In the genomic region with DNA sequence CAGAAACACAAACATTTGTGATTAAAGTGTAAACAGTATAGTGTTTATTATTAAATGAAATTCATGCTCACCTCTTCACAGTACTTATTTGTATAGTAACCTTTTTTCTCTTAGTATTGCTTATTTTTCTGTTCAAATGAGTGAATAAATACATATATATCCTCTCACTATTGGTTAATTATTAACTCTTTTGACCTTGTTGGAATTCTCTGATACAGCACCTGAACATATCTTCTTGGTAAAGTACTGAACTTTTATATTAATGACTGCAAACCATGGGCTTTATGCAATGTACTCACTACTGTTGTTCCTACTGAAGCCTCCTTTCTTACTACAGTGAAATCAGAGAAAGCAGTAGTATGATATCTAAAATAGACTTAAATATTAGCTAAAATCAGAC, we compare ENCODE assay signal across 31 mouse cellular contexts. TPM values are rescaled to one million over a fixed set of nuclear protein-coding genes. Genes with fewer than 3 reads are reported as not detected.
DNase-seq lines count a peak whose midpoint lies in the region; ATAC-seq and TF ChIP-seq lines count a peak whose summit lies in the region.
"Had no signal": no experiment of that assay in that cellular context is flagged by ENCODE, and none has a peak within 500 bp of the region (broad histone marks: within the 10 kb centered on the region; RNA-seq: fewer than 3 reads in every experiment).

No protein-coding gene starts in this region.

- no peak overlapping the region for H3K4me3 ChIP-seq in stomach, embryonic 14.5 days (ENCODE audit: low read depth, low read length)
- H3K4me3 ChIP-seq in stomach, postnatal 0 days (ENCODE audit: low read depth, low read length) = no peak overlapping the region
- no peak overlapping the region for H3K4me3 ChIP-seq in intestine, embryonic 16.5 days (ENCODE audit: low read length)
- H3K4me3 ChIP-seq in stomach, embryonic 15.5 days (replicated peaks) = no peak overlapping the region
- H3K4me3 ChIP-seq in forebrain, embryonic 13.5 days = no peak overlapping the region
- H3K4me3 ChIP-seq: embryonic facial prominence, embryonic 13.5 days; embryonic facial prominence, embryonic 15.5 days; erythroblast, embryonic 14.5 days; forebrain, embryonic 10.5 days; forebrain, embryonic 12.5 days; forebrain, embryonic 15.5 days had no signal

- no peak overlapping the region for H3K9ac ChIP-seq in stomach, embryonic 14.5 days (replicated peaks; ENCODE audit: low read depth, low read length)
- H3K9ac ChIP-seq in stomach, postnatal 0 days (ENCODE audit: low read length) = no peak overlapping the region
- no peak overlapping the region for H3K9ac ChIP-seq in intestine, embryonic 16.5 days (ENCODE audit: low read depth, low read length)
- H3K9ac ChIP-seq in stomach, embryonic 15.5 days = no peak overlapping the region
- H3K9ac ChIP-seq in forebrain, embryonic 13.5 days = no peak overlapping the region
- H3K9ac ChIP-seq: embryonic facial prominence, embryonic 13.5 days; embryonic facial prominence, embryonic 15.5 days; forebrain, embryonic 12.5 days; forebrain, embryonic 15.5 days; forebrain, postnatal 0 days had no signal

- ATAC-seq in stomach, embryonic 14.5 days (ENCODE audit: insufficient number of reproducible peaks, insufficient read depth, low FRiP score, low read depth) = peak; percentile 42; the same call in 1 of the 2 replicates
- ATAC-seq in stomach, postnatal 0 days (ENCODE audit: low FRiP score, low TSS enrichment) = no peak
- peak; percentile 83 for ATAC-seq in intestine, embryonic 16.5 days
- peak; percentile 66 for ATAC-seq in stomach, embryonic 15.5 days (ENCODE audit: insufficient read depth, low FRiP score, low read depth)
- no peak for ATAC-seq in forebrain, embryonic 13.5 days
- ATAC-seq in activated CD4-positive, CD25-positive, alpha-beta regulatory T cell, adult 4 months = no peak
- ATAC-seq: forebrain, embryonic 15.5 days; forebrain, postnatal 0 days had no signal

- no peaks in the 10 kb centered on the region for H3K4me1 ChIP-seq in stomach, embryonic 14.5 days (ENCODE audit: control insufficient read depth, insufficient read depth, low read length)
- no peaks in the 10 kb centered on the region for H3K4me1 ChIP-seq in stomach, postnatal 0 days (replicated peaks; ENCODE audit: control insufficient read depth, insufficient read depth)
- no peaks in the 10 kb centered on the region for H3K4me1 ChIP-seq in intestine, embryonic 16.5 days (ENCODE audit: control insufficient read depth, insufficient read depth, low read length)
- H3K4me1 ChIP-seq in stomach, embryonic 15.5 days = no peaks in the 10 kb centered on the region
- no peaks in the 10 kb centered on the region for H3K4me1 ChIP-seq in forebrain, embryonic 13.5 days
- H3K4me1 ChIP-seq: embryonic facial prominence, embryonic 13.5 days; embryonic facial prominence, embryonic 15.5 days; forebrain, embryonic 10.5 days; forebrain, embryonic 12.5 days; forebrain, embryonic 15.5 days had no signal

- no peak for DNase-seq in stomach, postnatal 0 days (ENCODE audit: low spot score)
- DNase-seq in heart, adult 18-20 months = no peak
- DNase-seq: adrenal gland, adult 2 months; adrenal gland, postnatal 10 days; adrenal gland, postnatal 25 days; cerebellum, adult 11 months; cerebellum, adult 18-20 months; cerebellum, adult 8-10 months; cerebellum, adult 9-11 months; cerebellum, postnatal 14 days; cerebellum, postnatal 36 days; embryo, embryonic 11 days; forebrain, postnatal 0 days had no signal

- H3K27me3 ChIP-seq in stomach, embryonic 14.5 days (ENCODE audit: control insufficient read depth, insufficient read depth, low read length) = no peaks in the 10 kb centered on the region
- no peaks in the 10 kb centered on the region for H3K27me3 ChIP-seq in stomach, postnatal 0 days (ENCODE audit: control insufficient read depth, insufficient read depth, low read length)
- H3K27me3 ChIP-seq in intestine, embryonic 16.5 days (replicated peaks; ENCODE audit: control insufficient read depth, insufficient read depth, low read length) = no peaks in the 10 kb centered on the region
- no peaks in the 10 kb centered on the region for H3K27me3 ChIP-seq in stomach, embryonic 15.5 days (replicated peaks)
- H3K27me3 ChIP-seq in forebrain, embryonic 13.5 days = no peaks in the 10 kb centered on the region
- H3K27me3 ChIP-seq: embryonic facial prominence, embryonic 13.5 days; embryonic facial prominence, embryonic 15.5 days; forebrain, embryonic 12.5 days; forebrain, embryonic 15.5 days had no signal

- no peak overlapping the region for H3K27ac ChIP-seq in stomach, embryonic 14.5 days (ENCODE audit: low read length)
- H3K27ac ChIP-seq in stomach, postnatal 0 days (replicated peaks) = no peak overlapping the region
- H3K27ac ChIP-seq in intestine, embryonic 16.5 days (ENCODE audit: low read length) = no peak overlapping the region
- H3K27ac ChIP-seq in stomach, embryonic 15.5 days = no peak overlapping the region
- no peak overlapping the region for H3K27ac ChIP-seq in forebrain, embryonic 13.5 days
- H3K27ac ChIP-seq: embryonic facial prominence, embryonic 13.5 days; embryonic facial prominence, embryonic 15.5 days; forebrain, embryonic 10.5 days; forebrain, embryonic 12.5 days; forebrain, embryonic 15.5 days had no signal

- no peak for TF ChIP-seq CTCF in stomach, postnatal 0 days (IDR thresholded peaks at IDR 0.05; ENCODE audit: low read depth)

- no peak overlapping the region for H3K4me2 ChIP-seq in stomach, embryonic 14.5 days (replicated peaks; ENCODE audit: low read depth, low read length)
- H3K4me2 ChIP-seq in stomach, postnatal 0 days (replicated peaks; ENCODE audit: low read depth) = no peak overlapping the region
- no peak overlapping the region for H3K4me2 ChIP-seq in intestine, embryonic 16.5 days (ENCODE audit: low read depth, low read length)
- H3K4me2 ChIP-seq in stomach, embryonic 15.5 days = no peak overlapping the region
- H3K4me2 ChIP-seq in forebrain, embryonic 13.5 days = no peak overlapping the region
- H3K4me2 ChIP-seq: embryonic facial prominence, embryonic 13.5 days; embryonic facial prominence, embryonic 15.5 days; forebrain, embryonic 12.5 days; forebrain, embryonic 15.5 days had no signal

- TF ChIP-seq EP300 in stomach, postnatal 0 days (optimal IDR thresholded peaks at IDR 0.05) = no peak

- H3K9me3 ChIP-seq in stomach, embryonic 14.5 days (ENCODE audit: control insufficient read depth, low read depth, low read length) = no peaks in the 10 kb centered on the region
- H3K9me3 ChIP-seq in stomach, postnatal 0 days (ENCODE audit: control insufficient read depth, low read length) = no peaks in the 10 kb centered on the region
- H3K9me3 ChIP-seq in intestine, embryonic 16.5 days (ENCODE audit: control insufficient read depth, low read length) = no peaks in the 10 kb centered on the region
- H3K9me3 ChIP-seq in stomach, embryonic 15.5 days = no peaks in the 10 kb centered on the region
- H3K9me3 ChIP-seq in forebrain, embryonic 13.5 days (replicated peaks) = no peaks in the 10 kb centered on the region
- H3K9me3 ChIP-seq: embryonic facial prominence, embryonic 13.5 days; embryonic facial prominence, embryonic 15.5 days; forebrain, embryonic 10.5 days; forebrain, embryonic 12.5 days; forebrain, embryonic 15.5 days had no signal

- no peaks in the 10 kb centered on the region for H3K36me3 ChIP-seq in stomach, embryonic 14.5 days (ENCODE audit: control insufficient read depth, insufficient read depth, low read length)
- no peaks in the 10 kb centered on the region for H3K36me3 ChIP-seq in stomach, postnatal 0 days (ENCODE audit: control insufficient read depth, insufficient read depth, low read length)
- no peaks in the 10 kb centered on the region for H3K36me3 ChIP-seq in intestine, embryonic 16.5 days (ENCODE audit: control insufficient read depth, insufficient read depth, low read length)
- no peaks in the 10 kb centered on the region for H3K36me3 ChIP-seq in stomach, embryonic 15.5 days
- H3K36me3 ChIP-seq in forebrain, embryonic 13.5 days (ENCODE audit: poor library complexity, severe bottlenecking) = no peaks in the 10 kb centered on the region
- H3K36me3 ChIP-seq: embryonic facial prominence, embryonic 13.5 days; embryonic facial prominence, embryonic 15.5 days; forebrain, embryonic 10.5 days; forebrain, embryonic 12.5 days; forebrain, embryonic 15.5 days had no signal

RNA-seq across cellular contexts. Expression of gene 4933425L06Rik, which starts 39.7 kb away (rescaled TPM):
- not detected in 2 replicates for polyA plus RNA-seq in stomach, embryonic 14.5 days (2014; fragmentation: Nextera tagmentation; extraction: Ambion mirVana)
- polyA plus RNA-seq in stomach, postnatal 0 days (2015; fragmentation: Nextera tagmentation; extraction: Ambion mirVana) = not detected in 2 replicates
- not detected in 2 replicates for polyA plus RNA-seq in intestine, embryonic 16.5 days (2015; fragmentation: Nextera tagmentation; extraction: Ambion mirVana)
- polyA plus RNA-seq in stomach, embryonic 15.5 days (2015; fragmentation: Nextera tagmentation; extraction: Ambion mirVana) = not detected in 2 replicates
- total RNA-seq in heart, adult 18-20 months (2021) = not detected
- not detected in 2 replicates for polyA plus RNA-seq in forebrain, embryonic 13.5 days (2015; fragmentation: Nextera tagmentation; extraction: Ambion mirVana)
- polyA plus RNA-seq in activated CD4-positive, CD25-positive, alpha-beta regulatory T cell, adult 4 months (2017; shearing (Covaris generic)) = not detected
- total RNA-seq: adrenal gland, adult 2 months; adrenal gland, postnatal 10 days; adrenal gland, postnatal 25 days; adrenal gland, postnatal 4 days; common myeloid progenitor, adult 5-6 weeks; ES-E14; forebrain, postnatal 0 days; MEL had no signal
- polyA plus RNA-seq: adrenal gland, adult 2 months; brain, embryonic 14.5 days; C2C12; embryonic facial prominence, embryonic 11.5 days; embryonic facial prominence, embryonic 13.5 days; embryonic facial prominence, embryonic 15.5 days; erythroblast, embryonic 14.5 days; forebrain, embryonic 10.5 days; forebrain, embryonic 12.5 days; forebrain, embryonic 15.5 days; forebrain, postnatal 0 days had no signal

Comparison
In these comparisons a context has a peak if more than half of its experiments do, and no peak if none do; other contexts are left out.
1. ATAC-seq: peak in stomach, embryonic 14.5 days (single experiment), intestine, embryonic 16.5 days (single experiment) and stomach, embryonic 15.5 days (single experiment); none in stomach, postnatal 0 days (single experiment), forebrain, embryonic 13.5 days (single experiment) and activated CD4-positive, CD25-positive, alpha-beta regulatory T cell, adult 4 months (single experiment).